Mouse (Mus musculus): ENCODE measurements around the gene St3gal3. TPM values are rescaled to one million over a fixed set of nuclear protein-coding genes. Genes with fewer than 3 reads are reported as not detected.

St3gal3 gene
- total and polyA plus RNA-seq, 3 experiments = 16.4 to 23.3 TPM; not detected in 1

DNA sequence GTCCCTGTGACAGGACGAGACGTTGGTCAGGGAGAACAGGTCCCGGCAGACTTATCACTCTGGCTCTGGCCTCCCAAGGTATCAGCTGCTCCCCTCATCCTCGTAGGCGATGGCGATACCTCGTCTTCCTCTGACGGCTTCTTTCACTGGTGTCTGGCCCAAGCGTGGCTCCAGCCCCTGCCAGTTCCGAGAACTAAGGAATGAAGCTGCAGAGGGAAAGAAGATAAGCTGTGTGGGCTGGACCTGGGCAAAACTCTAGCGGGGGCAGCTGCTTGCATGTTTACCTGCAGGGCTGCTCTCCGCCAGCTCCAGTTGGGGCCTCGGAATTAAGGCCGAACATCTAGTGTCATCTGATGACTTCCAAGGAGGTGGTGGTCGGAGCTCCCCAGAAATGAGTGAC lies 245.2 kb downstream of the St3gal3 start:
- Histone ChIP-seq H3K9ac (ENCODE audit: control insufficient read depth, low read depth, low read length, poor library complexity, severe bottlenecking) (no peak overlapping the region), H3K27me3 (ENCODE audit: control insufficient read depth in 1 of 2, insufficient read depth in 2 of 2, low read length in 2 of 2) (no peaks in the 10 kb centered on the region), H3K4me3 (ENCODE audit: control insufficient read depth in 1 of 2, insufficient read depth in 1 of 2, low read depth in 2 of 2, low read length in 2 of 2) (no peak overlapping the region), H3K27ac (ENCODE audit: control insufficient read depth, low read depth, low read length) (no peak overlapping the region), H3K9me3 (replicated peaks; ENCODE audit: insufficient read depth, low read length) (no peaks in the 10 kb centered on the region), H3K36me3 (ENCODE audit: control insufficient read depth in 1 of 2, insufficient read depth in 2 of 2, low read length in 2 of 2) (peaks cover 0 to 3% of the 10 kb centered on the region in 2 experiments; a peak in 3 of 4 replicates), H3K4me1 (ENCODE audit: control insufficient read depth in 1 of 2, insufficient read depth in 2 of 2, low read length in 2 of 2) (peaks cover 0 to 15% of the 10 kb centered on the region in 2 experiments; a peak in 3 of 4 replicates), H3K79me2 (ENCODE audit: control insufficient read depth, insufficient read depth, low read length, poor library complexity) (peaks cover 25% of the 10 kb centered on the region)
- DNase-seq (ENCODE audit: low read depth, low spot score) = no peak
- TF ChIP-seq ZC3H11A (IDR thresholded peaks at IDR 0.05; ENCODE audit: low read depth, low read length) (no peak), TCF12 (IDR thresholded peaks at IDR 0.05; ENCODE audit: low read depth, low read length) (no peak), USF2 (IDR thresholded peaks at IDR 0.05; ENCODE audit: borderline replicate concordance in 1 of 2, insufficient read depth in 1 of 2, low read depth in 1 of 2, low read length in 2 of 2) (no peak), MYB (IDR thresholded peaks at IDR 0.05; ENCODE audit: low read depth, low read length) (no peak), ELF1 (IDR thresholded peaks at IDR 0.05; ENCODE audit: low read depth, low read length) (no peak), POLR2A (IDR thresholded peaks at IDR 0.05; ENCODE audit: control insufficient read depth in 1 of 2, insufficient read depth in 1 of 2, low read depth in 1 of 2, low read length in 2 of 2, poor library complexity in 1 of 2) (no peak), POLR2AphosphoS5 (IDR thresholded peaks at IDR 0.05; ENCODE audit: borderline replicate concordance, low read depth, low read length) (no peak), ZMIZ1 (IDR thresholded peaks at IDR 0.05; ENCODE audit: low read depth, low read length) (no peak), CTCF (IDR thresholded peaks at IDR 0.05 in 2 of 3, conservative IDR thresholded peaks at IDR 0.05 in 1 of 3; ENCODE audit: control insufficient read depth in 1 of 3, insufficient read depth in 1 of 3, low read depth in 2 of 3, low read length in 3 of 3, poor library complexity in 1 of 3, severe bottlenecking in 1 of 3) (no peak), MYC (IDR thresholded peaks at IDR 0.05; ENCODE audit: low read depth, low read length) (no peak), MXI1 (IDR thresholded peaks at IDR 0.05; ENCODE audit: low read depth, low read length) (no peak), USF1 (IDR thresholded peaks at IDR 0.05; ENCODE audit: low read depth, low read length) (no peak), SMC3 (IDR thresholded peaks at IDR 0.05; ENCODE audit: low read depth, low read length) (no peak), TBP (IDR thresholded peaks at IDR 0.05; ENCODE audit: low read depth, low read length) (no peak), ZKSCAN1 (IDR thresholded peaks at IDR 0.05; ENCODE audit: low read depth, low read length) (no peak), E2F4 (IDR thresholded peaks at IDR 0.05; ENCODE audit: borderline replicate concordance, low read depth, low read length) (no peak), EP300 (IDR thresholded peaks at IDR 0.05; ENCODE audit: low read depth in 1 of 2, low read length in 2 of 2) (no peak)

DNA sequence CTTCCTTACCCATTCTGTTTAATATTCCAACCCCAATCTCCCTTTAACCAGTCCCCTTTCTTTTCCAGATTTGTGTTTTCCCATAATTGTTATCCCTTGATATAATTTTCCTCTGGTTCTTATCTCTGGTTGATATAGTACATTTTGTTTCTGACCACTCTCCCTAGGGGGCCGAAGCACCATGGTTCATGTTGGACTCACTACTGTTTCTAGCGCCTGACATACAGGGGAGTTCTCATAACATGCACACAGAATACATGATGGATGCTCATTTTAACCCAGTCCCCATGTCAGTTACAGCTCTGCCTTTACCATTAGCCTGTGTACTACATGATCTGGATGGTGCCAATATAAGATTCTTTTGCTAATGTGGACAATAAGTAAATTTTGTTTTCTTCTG lies 246.8 kb downstream of the St3gal3 start:
- Histone ChIP-seq H3K27me3 (ENCODE audit: control insufficient read depth in 1 of 2, insufficient read depth in 2 of 2, low read length in 2 of 2) (no peaks in the 10 kb centered on the region), H3K36me3 (ENCODE audit: control insufficient read depth in 1 of 2, insufficient read depth in 2 of 2, low read length in 2 of 2) (peaks cover 0 to 3% of the 10 kb centered on the region in 2 experiments; a peak in 3 of 4 replicates), H3K9me3 (replicated peaks; ENCODE audit: insufficient read depth, low read length) (no peaks in the 10 kb centered on the region), H3K27ac (ENCODE audit: control insufficient read depth, low read depth, low read length) (no peak overlapping the region), H3K4me3 (ENCODE audit: control insufficient read depth in 1 of 2, insufficient read depth in 1 of 2, low read depth in 2 of 2, low read length in 2 of 2) (no peak overlapping the region), H3K9ac (ENCODE audit: control insufficient read depth, low read depth, low read length, poor library complexity, severe bottlenecking) (no peak overlapping the region), H3K79me2 (ENCODE audit: control insufficient read depth, insufficient read depth, low read length, poor library complexity) (peaks cover 25% of the 10 kb centered on the region), H3K4me1 (ENCODE audit: control insufficient read depth in 1 of 2, insufficient read depth in 2 of 2, low read length in 2 of 2) (peaks cover 0 to 15% of the 10 kb centered on the region in 2 experiments; a peak in 3 of 4 replicates)
- TF ChIP-seq MAZ (IDR thresholded peaks at IDR 0.05; ENCODE audit: low read depth, low read length) = no peak
- no peak for TF ChIP-seq ZMIZ1 (IDR thresholded peaks at IDR 0.05; ENCODE audit: low read depth, low read length)
- no peak for TF ChIP-seq MAFK (IDR thresholded peaks at IDR 0.05; ENCODE audit: borderline replicate concordance, low read depth, low read length)
- TF ChIP-seq TCF12 (IDR thresholded peaks at IDR 0.05; ENCODE audit: low read depth, low read length) = no peak
- no peak for TF ChIP-seq NRF1 (IDR thresholded peaks at IDR 0.05; ENCODE audit: insufficient read depth, low read depth, low read length, poor library complexity, severe bottlenecking)
- TF ChIP-seq MEF2A (IDR thresholded peaks at IDR 0.05; ENCODE audit: extremely low read depth, insufficient replicate concordance, low read depth, low read length, poor library complexity, severe bottlenecking) = no peak
- TF ChIP-seq CHD2 (IDR thresholded peaks at IDR 0.05; ENCODE audit: low read length) = no peak
- no peak for TF ChIP-seq GATA1 (IDR thresholded peaks at IDR 0.05; ENCODE audit: low read depth, low read length)
- no peak for DNase-seq (ENCODE audit: low read depth, low spot score)
